In genomic region chr1:120882959-120883549, GRCm38 (mm10) we compare ENCODE assay signal across 26 mouse cellular contexts.
DNase-seq lines count a peak whose midpoint lies in the region; ATAC-seq and TF ChIP-seq lines count a peak whose summit lies in the region.
"Had no signal": no experiment of that assay in that cellular context is flagged by ENCODE, and none has a peak within 500 bp of the region (broad histone marks: within the 10 kb centered on the region; RNA-seq: fewer than 3 reads in every experiment).

No protein-coding gene starts in this region.

- peak; percentile 11; the same call in 1 of the 2 replicates for ATAC-seq in forebrain, embryonic 12.5 days (ENCODE audit: low FRiP score)
- ATAC-seq in forebrain, postnatal 0 days, result no peak
- ATAC-seq: lung, postnatal 0 days had no signal

- no peak for TF ChIP-seq POLR2A in liver, adult 2 months (IDR thresholded peaks at IDR 0.05; ENCODE audit: extremely low read depth, insufficient read depth, low read length)
- TF ChIP-seq POLR2A in brain, embryonic 14.5 days (IDR thresholded peaks at IDR 0.05; ENCODE audit: borderline replicate concordance, extremely low read depth, insufficient read depth, insufficient read length, poor library complexity, severe bottlenecking), result no peak

- no peaks in the 10 kb centered on the region for H3K9me3 ChIP-seq in forebrain, embryonic 12.5 days
- H3K9me3 ChIP-seq in forebrain, embryonic 10.5 days, result no peaks in the 10 kb centered on the region
- H3K9me3 ChIP-seq in forebrain, postnatal 0 days (ENCODE audit: low read length), result no peaks in the 10 kb centered on the region
- H3K9me3 ChIP-seq: embryonic facial prominence, embryonic 12.5 days; heart, embryonic 13.5 days; kidney, embryonic 15.5 days; limb, embryonic 13.5 days; liver, embryonic 13.5 days; neural tube, embryonic 12.5 days had no signal

- H3K79me2 ChIP-seq in liver, adult 2 months (ENCODE audit: control insufficient read depth, insufficient read depth, low read length), result no peaks in the 10 kb centered on the region

- H3K4me2 ChIP-seq in forebrain, embryonic 12.5 days, result no peak overlapping the region
- no peak overlapping the region for H3K4me2 ChIP-seq in forebrain, postnatal 0 days (ENCODE audit: low read depth)
- H3K4me2 ChIP-seq: embryonic facial prominence, embryonic 12.5 days; heart, embryonic 13.5 days; kidney, embryonic 15.5 days; limb, embryonic 13.5 days; liver, embryonic 13.5 days; neural tube, embryonic 12.5 days had no signal

- no peak overlapping the region for H3K9ac ChIP-seq in forebrain, embryonic 12.5 days
- H3K9ac ChIP-seq in liver, adult 2 months (ENCODE audit: low read depth, low read length), result no peak overlapping the region
- no peak overlapping the region for H3K9ac ChIP-seq in forebrain, postnatal 0 days
- H3K9ac ChIP-seq: embryonic facial prominence, embryonic 12.5 days; heart, embryonic 13.5 days; kidney, embryonic 15.5 days; limb, embryonic 13.5 days; liver, embryonic 13.5 days; neural tube, embryonic 12.5 days had no signal

- DNase-seq in forebrain, embryonic 10.5 days (ENCODE audit: extremely low spot score, low spot score), result no peak
- DNase-seq in liver, adult 2 months (ENCODE audit: extremely low read depth, low read depth, low spot score), result peak; percentile 7
- DNase-seq in liver, result no peak
- peak; percentile 45 for DNase-seq in brain, embryonic 14.5 days (ENCODE audit: low read depth)
- DNase-seq in forebrain, postnatal 0 days, result peak; percentile 4
- no peak for DNase-seq in layer of hippocampus, postnatal 14 days (ENCODE audit: low spot score in 2 of 2)
- DNase-seq in layer of hippocampus, postnatal 10 days (ENCODE audit: low spot score in 2 of 2), result no peak
- DNase-seq: adrenal gland, adult 8-10 months; cerebellum, adult 9-10 months; heart, adult 2 months; heart, postnatal 10 days; kidney, adult 18-20 months; kidney, postnatal 25 days; liver, embryonic 13.5 days; lung, adult 18-20 months; lung, postnatal 4 days; spleen, adult 18-20 months; thymus, postnatal 25 days had no signal

- H3K36me3 ChIP-seq in forebrain, embryonic 12.5 days (replicated peaks), result no peaks in the 10 kb centered on the region
- no peaks in the 10 kb centered on the region for H3K36me3 ChIP-seq in forebrain, embryonic 10.5 days (replicated peaks)
- H3K36me3 ChIP-seq in liver, adult 2 months (ENCODE audit: control insufficient read depth, insufficient read depth, low read length), result no peaks in the 10 kb centered on the region
- H3K36me3 ChIP-seq in forebrain, postnatal 0 days (ENCODE audit: insufficient read depth), result no peaks in the 10 kb centered on the region
- H3K36me3 ChIP-seq: embryonic facial prominence, embryonic 12.5 days; G1E; heart, embryonic 13.5 days; kidney, embryonic 15.5 days; limb, embryonic 13.5 days; liver, embryonic 13.5 days; neural tube, embryonic 12.5 days had no signal

- TF ChIP-seq CTCF in liver, adult 2 months (IDR thresholded peaks at IDR 0.05; ENCODE audit: low read depth, low read length), result no peak
- TF ChIP-seq CTCF in brain, embryonic 14.5 days (IDR thresholded peaks at IDR 0.05; ENCODE audit: borderline replicate concordance, extremely low read depth, insufficient read depth, insufficient read length), result no peak
- no peak for TF ChIP-seq CTCF in forebrain, postnatal 0 days (IDR thresholded peaks at IDR 0.05; ENCODE audit: low read depth)

- peaks cover 13% of the 10 kb centered on the region for H3K4me1 ChIP-seq in forebrain, embryonic 12.5 days
- no peaks in the 10 kb centered on the region for H3K4me1 ChIP-seq in forebrain, embryonic 10.5 days
- no peaks in the 10 kb centered on the region for H3K4me1 ChIP-seq in liver, adult 2 months (ENCODE audit: control insufficient read depth, insufficient read depth, low read length)
- H3K4me1 ChIP-seq in forebrain, postnatal 0 days (ENCODE audit: insufficient read depth), result 0 out of 2 replicates have a peak, but pooled peaks cover 8% of the 10 kb centered on the region
- H3K4me1 ChIP-seq: embryonic facial prominence, embryonic 12.5 days; heart, embryonic 13.5 days; kidney, embryonic 15.5 days; liver, embryonic 13.5 days had no signal

- no peak overlapping the region for H3K4me3 ChIP-seq in forebrain, embryonic 12.5 days (replicated peaks)
- H3K4me3 ChIP-seq in forebrain, embryonic 10.5 days, result no peak overlapping the region
- H3K4me3 ChIP-seq in liver, adult 2 months (ENCODE audit: insufficient read depth, low read depth, low read length), result no peak overlapping the region
- no peak overlapping the region for H3K4me3 ChIP-seq in forebrain, postnatal 0 days (ENCODE audit: low read depth, low read length)
- H3K4me3 ChIP-seq: embryonic facial prominence, embryonic 12.5 days; heart, adult 2 months; heart, embryonic 13.5 days; kidney, embryonic 15.5 days; limb, embryonic 13.5 days; liver, embryonic 13.5 days; neural tube, embryonic 12.5 days had no signal

- H3K27ac ChIP-seq in forebrain, embryonic 12.5 days, result no peak overlapping the region
- no peak overlapping the region for H3K27ac ChIP-seq in forebrain, embryonic 10.5 days
- no peak overlapping the region for H3K27ac ChIP-seq in liver, adult 2 months (replicated peaks; ENCODE audit: insufficient read depth, low read depth, low read length)
- H3K27ac ChIP-seq in forebrain, postnatal 0 days (ENCODE audit: low read depth, low read length), result no peak overlapping the region
- H3K27ac ChIP-seq: embryonic facial prominence, embryonic 12.5 days; heart, adult 2 months; heart, embryonic 13.5 days; kidney, embryonic 15.5 days; limb, embryonic 13.5 days; liver, embryonic 13.5 days; neural tube, embryonic 12.5 days had no signal

- 67% methylated on average over 10 of the region's 10 CpGs for WGBS in forebrain, embryonic 12.5 days
- 90% methylated on average over 10 of the region's 10 CpGs for WGBS in forebrain, embryonic 10.5 days
- 78% methylated on average over 10 of the region's 10 CpGs for WGBS in liver, adult 2 months
- 42% methylated on average over 10 of the region's 10 CpGs for WGBS in forebrain, postnatal 0 days

- H3K27me3 ChIP-seq in forebrain, embryonic 12.5 days, result no peaks in the 10 kb centered on the region
- H3K27me3 ChIP-seq in forebrain, embryonic 10.5 days (ENCODE audit: poor library complexity, severe bottlenecking), result no peaks in the 10 kb centered on the region
- H3K27me3 ChIP-seq in liver, adult 2 months (ENCODE audit: control insufficient read depth, insufficient read depth, low read length), result no peaks in the 10 kb centered on the region
- H3K27me3 ChIP-seq in forebrain, postnatal 0 days (ENCODE audit: insufficient read depth, low read length), result no peaks in the 10 kb centered on the region
- H3K27me3 ChIP-seq: embryonic facial prominence, embryonic 12.5 days; heart, embryonic 13.5 days; kidney, embryonic 15.5 days; liver, embryonic 13.5 days; neural tube, embryonic 12.5 days had no signal

Comparison
In these comparisons a context has a peak if more than half of its experiments do, and no peak if none do; other contexts are left out.
1. DNase-seq: peak in liver, adult 2 months (single experiment), brain, embryonic 14.5 days (single experiment) and forebrain, postnatal 0 days (single experiment); none in forebrain, embryonic 10.5 days (single experiment), liver (single experiment), layer of hippocampus, postnatal 14 days (0 of 2) and layer of hippocampus, postnatal 10 days (0 of 2).